Mouse (Mus musculus) midbrain, embryonic 13.5 days (tissue): ENCODE measurements around the gene Tbx3. TPM values are rescaled to one million over a fixed set of nuclear protein-coding genes. Genes with fewer than 3 reads are reported as not detected.

Source experiments
- ATAC-seq: fragments of 200-750 bp; cut with Nextera tagmentation; 2 replicates; pipeline ENCODE4 v1.8.0; 2017; ENCODE audit warnings: mild to moderate bottlenecking, moderate TSS enrichment, moderate library complexity
- H3K27ac ChIP-seq: fragments of 300-500 bp; sonication (generic); 2 replicates; pipeline ENCODE4 v1.5.1; 2015; ENCODE audit warnings: inconsistent platforms, mild to moderate bottlenecking, moderate library complexity
- H3K27me3 ChIP-seq: fragments of 300-500 bp; sonication (generic); 2 replicates; pipeline ENCODE4 v1.6.1; 2015; ENCODE audit warnings: mild to moderate bottlenecking, inconsistent platforms
- H3K36me3 ChIP-seq: fragments of 300-500 bp; sonication (generic); 2 replicates; pipeline ENCODE4 v1.6.1; 2015; ENCODE audit warnings: mild to moderate bottlenecking, inconsistent platforms
- H3K4me1 ChIP-seq: fragments of 300-500 bp; sonication (generic); replicated peaks from 2 replicates; pipeline ENCODE4 v1.6.1; 2015; ENCODE audit warnings: inconsistent platforms
- H3K4me2 ChIP-seq: fragments of 300-500 bp; sonication (generic); replicated peaks from 2 replicates; pipeline ENCODE4 v1.6.1; 2015; ENCODE audit warnings: moderate library complexity, mild to moderate bottlenecking, inconsistent platforms
- H3K4me3 ChIP-seq: fragments of 300-500 bp; sonication (generic); replicated peaks from 2 replicates; pipeline ENCODE4 v1.5.1; 2015; ENCODE audit warnings: mild to moderate bottlenecking, inconsistent platforms
- H3K9ac ChIP-seq: fragments of 300-500 bp; sonication (generic); replicated peaks from 2 replicates; pipeline ENCODE4 v1.6.1; 2015; ENCODE audit warnings: mild to moderate bottlenecking, inconsistent platforms
- H3K9me3 ChIP-seq: fragments of 300-500 bp; sonication (generic); 2 replicates; pipeline ENCODE4 v1.6.1; 2016; ENCODE audit warnings: mild to moderate bottlenecking, inconsistent platforms
- WGBS: fragments of 180-500 bp; shearing (Covaris S2); methylation state at CpG from one replicate; pipeline ENCODE4 v1.1.7; 2015; 5-methylcytosine and 5-hydroxymethylcytosine counted together
- polyA plus RNA-seq: library from polyadenylated mRNA; unstranded; fragments of >200 nt; fragmentation: Nextera tagmentation; extraction: Ambion mirVana; gene quantifications from 2 replicates; pipeline ENCODE4 v1.2.1, GENCODE M21; 2015

Tbx3 gene
- polyA plus RNA-seq, 1 experiment from 2014 or later: 2.3 TPM

DNA sequence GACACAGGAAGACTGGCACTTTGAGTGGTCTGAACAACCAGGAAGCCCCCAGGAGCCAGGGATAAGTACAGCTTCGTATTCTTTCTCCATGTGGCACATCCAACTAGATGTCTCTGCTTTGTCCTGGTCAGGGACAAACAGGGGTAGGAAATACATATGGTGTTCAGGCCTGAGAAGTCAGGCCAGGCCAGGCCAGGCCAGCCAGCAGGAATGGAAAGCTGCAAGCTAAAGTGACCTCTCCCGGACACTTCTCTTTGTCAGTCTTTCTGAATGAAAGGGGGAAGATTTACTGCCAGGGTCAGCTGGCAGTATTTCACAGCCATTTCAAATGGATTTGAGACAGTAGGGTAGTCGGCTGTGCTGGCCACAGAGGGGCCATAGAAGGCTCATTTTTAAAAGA lies 28.8 kb upstream of the Tbx3 start:
- H3K36me3 ChIP-seq: no peaks in the 10 kb centered on the region
- H3K4me1 ChIP-seq: no peaks in the 10 kb centered on the region
- no peak overlapping the region for H3K9ac ChIP-seq
- no peak overlapping the region for H3K27ac ChIP-seq
- WGBS: 23% methylated on average over 3 of the region's 3 CpGs
- H3K4me2 ChIP-seq: no peak overlapping the region
- no peaks in the 10 kb centered on the region for H3K9me3 ChIP-seq
- H3K4me3 ChIP-seq: no peak overlapping the region
- ATAC-seq: no peak
- peaks cover 21% of the 10 kb centered on the region for H3K27me3 ChIP-seq

DNA sequence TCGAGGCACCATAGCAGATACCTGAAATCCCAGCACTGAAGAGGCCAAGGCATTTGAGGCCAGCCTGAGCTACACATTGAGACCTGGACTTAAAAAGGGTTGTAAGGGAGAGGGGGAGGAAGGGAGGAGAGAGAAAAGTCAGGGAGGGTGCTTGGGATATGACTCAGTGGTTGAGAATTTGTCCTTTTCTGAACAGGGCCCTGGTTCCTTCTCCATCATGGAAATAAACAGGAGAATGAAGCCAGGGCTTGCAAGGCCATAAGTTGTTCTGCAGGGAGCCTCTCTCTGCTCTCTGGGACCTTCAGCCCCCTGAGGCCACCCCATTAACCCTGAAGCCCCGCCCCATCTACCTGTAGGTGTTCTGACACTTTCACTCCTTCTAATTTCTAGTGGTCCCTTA lies 23.5 kb upstream of the Tbx3 start:
- Histone ChIP-seq H3K4me3 (no peak overlapping the region), H3K4me2 (no peak overlapping the region), H3K4me1 (no peaks in the 10 kb centered on the region), H3K9me3 (no peaks in the 10 kb centered on the region), H3K9ac (no peak overlapping the region), H3K27ac (no peak overlapping the region), H3K27me3 (peaks cover 49% of the 10 kb centered on the region), H3K36me3 (no peaks in the 10 kb centered on the region)
- WGBS: 51% methylated on average over 2 of the region's 2 CpGs
- ATAC-seq: no peak

DNA sequence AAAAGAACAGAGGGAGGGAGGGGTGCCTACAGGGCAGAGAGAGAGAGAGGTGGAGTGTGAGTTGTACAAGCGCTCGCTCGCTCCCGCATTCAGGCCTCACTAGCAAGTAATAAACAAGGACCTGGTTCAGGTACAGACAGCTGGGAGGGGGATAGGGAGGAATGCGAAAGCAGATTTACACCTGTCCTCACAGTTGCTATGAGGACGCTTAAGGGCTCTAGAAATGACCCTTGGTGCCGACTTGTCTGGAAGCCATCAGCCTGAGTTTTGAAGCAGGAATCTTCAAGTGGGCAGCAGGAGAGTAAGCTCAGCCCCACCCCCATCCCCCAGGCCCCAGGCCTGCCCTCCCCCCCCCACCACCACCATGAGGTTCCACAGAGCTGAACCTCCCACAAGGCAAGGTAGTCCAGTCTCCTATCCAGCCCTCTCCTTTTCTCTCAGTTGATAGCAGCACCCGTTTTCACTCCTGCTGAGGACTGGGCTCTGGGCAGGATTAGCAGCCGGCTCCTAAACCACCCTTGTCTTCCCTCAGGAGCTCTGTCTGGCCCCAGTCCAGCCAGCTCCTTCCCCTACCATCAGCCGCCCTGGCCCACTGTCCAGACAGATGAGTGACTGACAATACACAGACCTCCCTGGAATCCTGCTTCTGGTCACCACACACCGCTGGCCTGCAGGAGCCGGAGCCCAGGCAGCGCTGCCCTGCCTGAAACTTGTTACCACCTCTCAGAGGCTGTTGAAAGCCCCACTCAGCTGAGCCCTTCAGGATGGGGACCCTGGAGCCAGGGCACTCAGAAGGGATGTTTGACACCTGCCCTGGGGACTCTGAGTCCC lies 19.1 kb upstream of the Tbx3 start:
- peaks cover 71% of the 10 kb centered on the region for H3K27me3 ChIP-seq
- no peak for ATAC-seq
- WGBS: 34% methylated on average over 13 of the region's 13 CpGs

DNA sequence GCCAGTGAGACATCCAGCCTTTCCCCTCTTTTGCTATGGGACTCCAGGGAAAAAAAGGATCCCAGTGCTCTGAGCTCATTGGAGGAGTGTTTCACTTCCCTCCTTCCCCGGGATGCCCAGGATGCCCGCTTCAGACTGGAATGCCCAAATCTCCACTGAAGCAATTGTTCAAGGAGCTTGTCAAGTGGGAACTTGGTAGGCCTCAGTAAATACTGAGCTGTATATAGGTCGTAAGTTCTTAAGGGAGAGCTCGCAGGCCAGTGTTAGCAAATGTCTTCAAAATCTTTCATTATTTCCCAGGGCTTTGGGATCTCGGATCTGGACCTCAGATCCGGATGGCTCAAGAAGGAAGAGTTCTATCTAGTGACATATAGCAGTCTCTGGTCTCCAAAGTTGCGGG lies 14.1 kb upstream of the Tbx3 start:
- Histone ChIP-seq H3K4me1 (0 out of 2 replicates have a peak, but pooled peaks cover 3% of the 10 kb centered on the region), H3K9ac (no peak overlapping the region), H3K4me2 (no peak overlapping the region), H3K27ac (no peak overlapping the region), H3K4me3 (no peak overlapping the region), H3K36me3 (no peaks in the 10 kb centered on the region), H3K9me3 (no peaks in the 10 kb centered on the region), H3K27me3 (peaks cover 96% of the 10 kb centered on the region)
- 8% methylated on average over 7 of the region's 7 CpGs for WGBS
- ATAC-seq: no peak

More for the DNA sequence above, 19.1 kb upstream of the Tbx3 start:
- Histone ChIP-seq H3K4me2 (no peak overlapping the region), H3K9me3 (no peaks in the 10 kb centered on the region), H3K4me1 (no peaks in the 10 kb centered on the region), H3K27ac (no peak overlapping the region), H3K9ac (no peak overlapping the region), H3K4me3 (no peak overlapping the region), H3K36me3 (no peaks in the 10 kb centered on the region)

DNA sequence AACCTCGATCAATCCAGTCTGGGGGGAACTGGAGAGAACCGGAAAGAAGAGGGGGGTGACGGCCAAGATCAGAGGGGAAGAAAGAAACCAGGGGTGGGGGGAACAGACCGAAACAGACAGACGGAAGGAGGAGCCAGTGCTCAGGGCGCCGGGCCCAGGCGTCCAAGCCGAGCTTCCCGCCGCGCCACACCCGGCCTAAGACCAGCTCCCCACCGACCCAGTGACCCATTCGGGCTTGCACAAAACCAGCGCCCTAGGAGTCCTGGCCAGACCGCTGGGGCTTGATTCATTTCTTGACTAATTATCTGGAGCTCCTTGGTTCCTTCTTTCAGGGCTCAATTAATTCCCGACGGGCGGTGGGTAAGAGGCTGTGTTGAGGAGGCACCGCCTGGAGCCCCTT lies 13.6 kb upstream of the Tbx3 start:
- no peaks in the 10 kb centered on the region for H3K36me3 ChIP-seq
- H3K4me2 ChIP-seq: no peak overlapping the region
- H3K9me3 ChIP-seq: no peaks in the 10 kb centered on the region
- H3K27ac ChIP-seq: no peak overlapping the region
- H3K9ac ChIP-seq: no peak overlapping the region
- H3K4me1 ChIP-seq: 0 out of 2 replicates have a peak, but pooled peaks cover 3% of the 10 kb centered on the region
- no peak for ATAC-seq
- H3K27me3 ChIP-seq: peaks cover 96% of the 10 kb centered on the region
- no peak overlapping the region for H3K4me3 ChIP-seq
- 0% methylated on average over 21 of the region's 21 CpGs for WGBS

DNA sequence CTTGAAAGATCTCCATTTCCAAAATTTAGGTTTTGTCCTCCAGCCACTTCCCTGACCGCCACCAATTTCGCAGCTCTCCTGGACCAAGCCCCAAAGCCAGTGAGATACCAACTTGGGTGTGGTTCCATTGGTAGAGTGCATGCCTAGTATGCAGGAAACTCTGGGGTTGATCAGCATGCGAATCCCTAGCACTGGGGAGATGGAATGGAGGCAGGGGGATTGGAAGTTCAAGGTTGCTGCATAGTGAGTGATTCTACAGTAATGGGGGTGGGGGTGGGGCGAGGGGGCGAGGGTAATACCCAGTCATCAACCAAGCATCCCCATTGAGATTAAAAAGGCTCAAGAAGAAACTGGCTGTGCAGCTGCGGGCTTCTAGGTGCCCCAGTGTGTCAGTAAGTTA lies 13.1 kb upstream of the Tbx3 start:
- Histone ChIP-seq H3K4me2 (no peak overlapping the region), H3K27ac (no peak overlapping the region), H3K36me3 (no peaks in the 10 kb centered on the region), H3K4me1 (0 out of 2 replicates have a peak, but pooled peaks cover 3% of the 10 kb centered on the region), H3K9ac (no peak overlapping the region), H3K4me3 (no peak overlapping the region), H3K9me3 (no peaks in the 10 kb centered on the region), H3K27me3 (peaks cover 97% of the 10 kb centered on the region)
- ATAC-seq: no peak
- WGBS: 3% methylated on average over 6 of the region's 6 CpGs

DNA sequence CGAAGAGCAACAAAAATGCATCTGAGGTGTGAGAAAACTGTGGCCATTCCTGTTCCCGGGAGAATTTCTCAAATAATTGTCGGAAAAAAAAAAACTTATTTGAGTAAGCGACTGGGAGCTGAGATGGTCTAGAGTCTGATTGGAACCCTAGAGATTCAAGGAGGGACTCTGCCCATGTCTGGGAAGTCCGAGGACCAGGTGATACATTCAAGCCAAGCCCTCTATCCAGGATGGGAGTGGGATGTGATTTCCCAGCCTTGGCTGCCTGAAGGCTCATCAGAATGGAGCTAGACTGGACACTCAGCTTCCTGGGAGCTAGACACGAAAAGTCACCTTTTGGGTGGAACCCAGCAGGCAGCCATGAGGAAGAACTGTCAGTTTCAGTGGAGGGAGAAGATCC lies 12.7 kb upstream of the Tbx3 start:
- Histone ChIP-seq H3K4me1 (0 out of 2 replicates have a peak, but pooled peaks cover 3% of the 10 kb centered on the region), H3K36me3 (no peaks in the 10 kb centered on the region), H3K9ac (no peak overlapping the region), H3K27me3 (peaks cover 97% of the 10 kb centered on the region), H3K4me2 (no peak overlapping the region), H3K9me3 (no peaks in the 10 kb centered on the region), H3K4me3 (no peak overlapping the region), H3K27ac (no peak overlapping the region)
- WGBS: 5% methylated on average over 6 of the region's 6 CpGs
- ATAC-seq: no peak

DNA sequence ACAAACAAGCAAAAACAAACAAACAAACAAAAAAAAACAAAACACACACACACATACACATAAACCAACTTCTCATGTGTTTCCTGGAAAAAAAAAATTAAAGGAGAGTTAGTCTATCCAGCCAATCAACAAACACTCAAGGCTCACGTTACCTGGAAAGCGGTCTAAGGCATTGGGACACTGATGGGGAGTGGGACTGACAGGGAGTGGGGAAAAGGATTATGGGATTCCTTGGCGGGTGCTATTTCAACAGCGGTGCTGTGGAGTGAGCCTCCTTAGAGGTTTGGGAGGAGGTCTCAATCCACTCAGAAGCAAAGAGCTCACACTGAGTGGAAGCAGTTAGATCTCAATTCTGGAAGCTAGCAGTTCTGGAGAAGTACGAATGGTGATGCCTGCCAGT lies 12.1 kb upstream of the Tbx3 start:
- ATAC-seq: no peak
- H3K27me3 ChIP-seq: peaks cover 100% of the 10 kb centered on the region
- H3K36me3 ChIP-seq: no peaks in the 10 kb centered on the region
- H3K9ac ChIP-seq: no peak overlapping the region
- WGBS: under 1% methylated on average over 5 of the region's 5 CpGs
- H3K4me3 ChIP-seq: no peak overlapping the region
- no peak overlapping the region for H3K27ac ChIP-seq
- H3K4me1 ChIP-seq: 0 out of 2 replicates have a peak, but pooled peaks cover 3% of the 10 kb centered on the region
- H3K4me2 ChIP-seq: no peak overlapping the region
- H3K9me3 ChIP-seq: no peaks in the 10 kb centered on the region

DNA sequence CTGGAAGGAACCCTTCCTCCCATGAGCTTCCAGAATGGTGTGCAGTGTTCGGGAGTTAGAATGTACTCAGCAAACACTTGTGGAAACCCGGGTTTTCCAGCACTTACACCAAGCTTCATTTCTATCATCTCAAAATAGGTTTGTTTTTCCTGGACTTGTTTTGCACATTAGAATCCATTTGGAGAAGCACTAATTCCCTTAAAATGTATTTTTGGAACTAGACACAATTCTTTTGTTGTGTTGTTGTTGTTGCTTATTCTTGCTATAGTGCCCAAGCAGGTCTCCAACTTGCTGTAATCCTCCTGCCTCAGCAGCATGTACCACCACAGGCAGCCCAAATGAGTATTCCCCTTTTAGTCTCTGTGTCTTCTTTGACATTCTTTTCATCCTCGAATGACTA lies 11.4 kb upstream of the Tbx3 start:
- H3K9ac ChIP-seq: no peak overlapping the region
- H3K27ac ChIP-seq: no peak overlapping the region
- H3K9me3 ChIP-seq: no peaks in the 10 kb centered on the region
- no peak overlapping the region for H3K4me3 ChIP-seq
- WGBS: 3% methylated on average over 3 of the region's 3 CpGs
- H3K36me3 ChIP-seq: no peaks in the 10 kb centered on the region
- H3K4me2 ChIP-seq: no peak overlapping the region
- ATAC-seq: no peak
- H3K4me1 ChIP-seq: 0 out of 2 replicates have a peak, but pooled peaks cover 3% of the 10 kb centered on the region
- peaks cover 100% of the 10 kb centered on the region for H3K27me3 ChIP-seq

DNA sequence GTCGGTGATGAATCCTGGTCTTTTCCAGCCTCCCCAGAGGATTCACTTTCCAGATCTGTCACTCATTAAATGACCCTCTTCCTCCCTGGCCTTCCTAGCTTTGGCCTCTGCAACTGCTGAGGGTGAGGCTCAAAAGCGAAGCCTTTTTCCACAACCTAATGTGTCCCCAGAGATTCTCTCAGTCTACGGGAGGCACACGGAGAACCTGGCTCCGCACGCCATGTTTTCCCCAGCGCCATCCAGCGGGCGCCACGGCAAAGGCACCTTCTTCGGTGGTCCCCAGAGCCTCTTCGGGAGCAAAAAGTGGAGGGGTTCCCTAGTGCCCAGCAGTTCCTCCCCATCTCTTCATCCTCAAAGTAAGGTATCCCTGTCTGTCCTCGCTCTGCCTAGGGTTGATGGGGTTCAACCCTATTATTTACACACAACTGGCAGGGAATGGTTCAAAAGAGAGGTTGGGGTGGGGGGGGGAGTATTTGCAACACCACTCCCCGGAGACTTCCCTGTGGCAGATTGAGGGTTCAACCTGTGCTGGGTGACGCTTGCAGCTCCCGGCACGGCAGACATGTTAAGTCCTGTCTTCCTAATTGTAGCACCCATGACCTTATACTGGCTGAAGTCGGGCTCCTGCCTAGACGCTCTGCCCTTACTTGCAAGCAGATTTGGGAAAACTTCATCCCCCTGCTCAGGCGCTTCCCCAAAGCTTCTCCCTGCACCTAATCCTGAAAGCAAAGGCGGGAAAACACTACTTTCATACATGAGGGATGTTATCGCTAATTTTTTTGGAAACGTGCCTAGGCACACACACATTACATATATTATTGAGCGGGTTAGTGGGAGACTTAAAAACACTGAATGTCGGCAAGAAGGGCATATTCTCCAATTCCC lies 9.7 kb upstream of the Tbx3 start:
- Histone ChIP-seq H3K4me1 (0 out of 2 replicates have a peak, but pooled peaks cover 3% of the 10 kb centered on the region), H3K9me3 (no peaks in the 10 kb centered on the region), H3K36me3 (no peaks in the 10 kb centered on the region), H3K27ac (no peak overlapping the region), H3K27me3 (peaks cover 100% of the 10 kb centered on the region), H3K4me3 (no peak overlapping the region), H3K4me2 (no peak overlapping the region), H3K9ac (no peak overlapping the region)
- ATAC-seq: no peak
- WGBS: 2% methylated on average over 24 of the region's 25 CpGs

DNA sequence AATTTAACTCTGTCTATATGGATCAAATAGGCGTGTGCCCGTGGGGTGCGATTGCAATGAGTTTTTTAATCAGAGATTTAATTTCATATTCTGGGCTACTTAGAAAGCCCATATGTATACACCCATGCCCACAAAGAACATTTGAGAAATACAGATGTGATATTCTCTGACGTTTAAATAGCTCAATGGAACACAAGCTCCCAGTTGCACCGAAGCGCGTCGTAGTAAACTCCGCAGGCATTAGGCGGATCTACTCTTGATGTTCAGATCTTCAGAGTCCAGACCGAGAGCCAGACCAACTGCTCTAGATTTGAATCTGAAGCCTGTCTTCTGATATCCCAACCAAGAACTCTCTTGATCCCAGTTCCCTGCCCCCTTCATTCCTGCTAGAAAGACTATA lies 9.0 kb upstream of the Tbx3 start:
- Histone ChIP-seq H3K9ac (no peak overlapping the region), H3K4me1 (0 out of 2 replicates have a peak, but pooled peaks cover 3% of the 10 kb centered on the region), H3K4me2 (no peak overlapping the region), H3K27me3 (peaks cover 100% of the 10 kb centered on the region), H3K4me3 (no peak overlapping the region), H3K36me3 (no peaks in the 10 kb centered on the region), H3K9me3 (no peaks in the 10 kb centered on the region), H3K27ac (no peak overlapping the region)
- no peak for ATAC-seq
- WGBS: 2% methylated on average over 11 of the region's 11 CpGs

DNA sequence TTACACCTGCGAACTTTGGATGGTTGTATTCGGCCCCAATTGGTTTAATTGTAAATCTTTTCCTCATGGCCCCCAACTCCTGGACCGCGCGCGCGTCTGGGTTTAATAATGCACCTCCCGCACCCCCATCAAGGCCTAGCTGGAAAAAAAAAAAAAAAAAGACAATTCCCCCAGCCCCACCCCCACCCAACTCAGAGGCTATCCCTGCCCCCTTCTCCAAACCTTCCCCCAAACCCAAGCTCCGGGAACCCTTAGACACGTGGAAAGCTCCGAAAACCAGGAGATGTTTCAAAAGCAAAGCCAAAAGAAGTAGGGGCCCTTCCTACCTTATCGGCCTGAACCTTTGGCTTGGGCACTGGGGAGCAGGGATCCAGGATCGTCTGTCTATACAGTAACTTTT lies 8.1 kb upstream of the Tbx3 start:
- Histone ChIP-seq H3K4me3 (no peak overlapping the region), H3K4me1 (no peaks in the 10 kb centered on the region), H3K9ac (no peak overlapping the region), H3K9me3 (no peaks in the 10 kb centered on the region), H3K27me3 (peaks cover 100% of the 10 kb centered on the region), H3K36me3 (no peaks in the 10 kb centered on the region), H3K4me2 (no peak overlapping the region), H3K27ac (no peak overlapping the region)
- ATAC-seq: no peak
- WGBS: 1% methylated on average over 13 of the region's 13 CpGs
